Mouse (Mus musculus) midbrain, postnatal 0 days (tissue): ENCODE data around the gene Slc19a1. TPM values are rescaled to one million over a fixed set of nuclear protein-coding genes. Genes with fewer than 3 reads are reported as not detected.

Source experiments
- ATAC-seq: fragments of 200-750 bp; cut with Nextera tagmentation; 2 replicates; pipeline ENCODE4 v1.8.0; 2017; ENCODE audit warnings: moderate number of reproducible peaks, mild to moderate bottlenecking, moderate TSS enrichment, moderate library complexity; ENCODE audit not compliant: low FRiP score
- DNase-seq: peaks from one replicate; pipeline ENCODE4 v3.0.0-alpha.2; 2015; ENCODE audit warnings: low spot score
- H3K27ac ChIP-seq: fragments of 300-500 bp; sonication (generic); 2 replicates; pipeline ENCODE4 v1.5.1; 2014; ENCODE audit warnings: low read depth, mild to moderate bottlenecking, low read length, mixed read lengths
- H3K27me3 ChIP-seq: fragments of 300-500 bp; sonication (generic); 2 replicates; pipeline ENCODE4 v1.6.1; 2014; ENCODE audit warnings: low read length, control low read depth, mixed read lengths; ENCODE audit not compliant: insufficient read depth
- H3K36me3 ChIP-seq: fragments of 300-500 bp; sonication (generic); 2 replicates; pipeline ENCODE4 v1.6.1; 2014; ENCODE audit warnings: low read length, control low read depth, mixed read lengths; ENCODE audit not compliant: insufficient read depth
- H3K4me1 ChIP-seq: fragments of 300-500 bp; sonication (generic); 2 replicates; pipeline ENCODE4 v1.6.1; 2014; ENCODE audit warnings: mild to moderate bottlenecking, control low read depth, antibody characterized with exemption, low read length, mixed read lengths; ENCODE audit not compliant: insufficient read depth
- H3K4me2 ChIP-seq: fragments of 300-500 bp; sonication (generic); 2 replicates; pipeline ENCODE4 v1.6.1; 2014; ENCODE audit warnings: low read depth, mild to moderate bottlenecking, low read length, mixed read lengths; ENCODE audit not compliant: poor library complexity, severe bottlenecking
- H3K4me3 ChIP-seq: fragments of 300-500 bp; sonication (generic); 2 replicates; pipeline ENCODE4 v1.5.1; 2014; ENCODE audit warnings: low read depth, mild to moderate bottlenecking, low read length, moderate library complexity
- H3K9ac ChIP-seq: fragments of 300-500 bp; sonication (generic); replicated peaks from 2 replicates; pipeline ENCODE4 v1.6.1; 2014; ENCODE audit warnings: mild to moderate bottlenecking, low read length, moderate library complexity, mixed read lengths; ENCODE audit not compliant: poor library complexity, severe bottlenecking
- H3K9me3 ChIP-seq: fragments of 300-500 bp; sonication (generic); 2 replicates; pipeline ENCODE4 v1.6.1; 2016; ENCODE audit warnings: low read length, control low read depth
- CTCF ChIP-seq: IDR thresholded peaks from 2 replicates; pipeline ENCODE4 v1.5.1; 2016; ENCODE audit warnings: antibody characterized with exemption, mild to moderate bottlenecking
- WGBS: fragments of 180-500 bp; shearing (Covaris S2); extraction: QIAGEN DNeasy Blood & Tissue Kit; methylation state at CpG from one replicate; pipeline ENCODE4 v1.1.7; 2014; 5-methylcytosine and 5-hydroxymethylcytosine counted together
- polyA plus RNA-seq: library from polyadenylated mRNA; unstranded; fragments of >200 nt; fragmentation: Nextera tagmentation; extraction: Ambion mirVana; gene quantifications from 2 replicates; pipeline ENCODE4 v1.2.1, GENCODE M21; 2015
- total RNA-seq: library from RNA; depleted of rRNA; stranded (reverse); fragments of >200 nt; gene quantifications from 2 replicates; pipeline ENCODE4 v1.2.3, GENCODE M21; 2014

The Slc19a1 gene
- total and polyA plus RNA-seq, 2 experiments from 2014 or later = 38.1 to 44.1 TPM

DNA sequence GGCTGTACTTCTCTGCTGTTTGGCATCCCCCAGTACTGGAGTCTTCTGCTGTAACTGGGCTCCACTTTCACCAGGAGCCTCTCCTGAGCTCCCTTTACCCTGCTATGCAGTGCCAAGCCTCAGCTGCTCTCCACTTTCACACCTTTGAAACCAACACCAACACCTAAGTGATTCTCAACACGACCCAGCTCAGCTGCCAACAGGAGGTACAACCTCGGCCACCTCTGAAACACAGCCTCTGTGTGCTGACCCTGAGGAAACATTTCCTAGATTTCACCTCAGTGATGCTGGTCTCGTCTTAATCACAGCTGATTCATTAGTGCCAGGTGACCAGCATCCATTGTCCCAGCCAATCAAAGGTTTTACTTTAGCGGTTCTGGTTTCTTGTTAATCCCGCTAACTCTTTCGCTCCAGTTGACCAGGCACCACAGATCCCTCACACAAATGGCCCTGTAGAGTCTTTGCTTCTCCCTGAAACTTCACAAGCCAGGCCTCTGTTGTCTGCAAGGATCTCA lies 3.2 kb upstream of the Slc19a1 start:
- Histone ChIP-seq H3K4me3 (no peak overlapping the region), H3K27me3 (no peaks in the 10 kb centered on the region), H3K36me3 (no peaks in the 10 kb centered on the region), H3K4me2 (no peak overlapping the region), H3K9me3 (no peaks in the 10 kb centered on the region), H3K9ac (no peak overlapping the region), H3K27ac (no peak overlapping the region), H3K4me1 (no peaks in the 10 kb centered on the region)
- no peak for DNase-seq
- no peak for ATAC-seq
- WGBS = 78% methylated on average over 6 of the region's 6 CpGs
- no peak for TF ChIP-seq CTCF

DNA sequence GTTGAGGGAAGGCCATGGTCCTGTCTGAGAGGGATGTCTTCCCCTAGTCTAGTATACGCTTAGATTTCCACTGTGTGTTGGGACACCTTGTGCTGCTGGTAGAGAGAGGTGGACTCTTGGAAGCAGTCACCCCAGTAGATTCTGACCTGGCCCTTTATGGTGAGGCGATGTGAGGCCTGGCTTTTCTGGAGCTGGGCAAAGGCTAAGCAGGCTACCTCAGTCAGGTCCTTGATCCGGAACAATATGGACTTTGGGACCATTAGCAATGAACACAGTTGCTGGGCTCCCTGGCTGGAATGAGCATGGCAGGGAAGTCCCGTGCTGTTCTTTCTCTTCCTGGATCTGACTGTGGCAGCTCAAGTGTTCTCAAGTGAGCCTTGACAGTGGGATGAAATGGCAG lies 2.3 kb upstream of the Slc19a1 start:
- no peak overlapping the region for H3K4me3 ChIP-seq
- H3K4me2 ChIP-seq = no peak overlapping the region
- no peak overlapping the region for H3K27ac ChIP-seq
- ATAC-seq (no peak), DNase-seq (no peak)
- TF ChIP-seq CTCF = no peak
- no peaks in the 10 kb centered on the region for H3K9me3 ChIP-seq
- no peak overlapping the region for H3K9ac ChIP-seq
- no peaks in the 10 kb centered on the region for H3K36me3 ChIP-seq
- H3K4me1 ChIP-seq = peaks cover 7% of the 10 kb centered on the region; the same call in 1 of the 2 replicates
- no peaks in the 10 kb centered on the region for H3K27me3 ChIP-seq
- WGBS = 94% methylated on average over 4 of the region's 4 CpGs

DNA sequence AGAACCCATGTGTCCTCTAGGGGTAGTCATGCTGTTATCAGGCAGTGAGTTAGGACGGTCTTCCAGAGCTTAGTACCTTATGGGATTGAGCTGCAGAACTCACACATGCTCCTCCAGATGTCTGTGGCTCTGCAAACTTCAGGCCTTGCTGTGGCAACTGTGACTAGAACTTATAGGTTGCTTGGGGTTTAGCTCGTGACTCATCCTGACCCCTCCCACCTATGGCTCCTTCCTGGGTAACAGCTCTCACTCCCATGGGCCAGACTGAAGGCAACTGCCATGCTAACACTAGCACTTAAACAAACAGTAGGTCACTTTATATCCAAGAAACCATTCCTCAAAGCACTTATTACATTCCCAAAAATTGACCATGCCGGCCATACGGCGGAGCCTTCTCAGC lies 1.4 kb upstream of the Slc19a1 start:
- H3K4me1 ChIP-seq = peaks cover 13% of the 10 kb centered on the region; the same call in 1 of the 2 replicates
- H3K27me3 ChIP-seq = no peaks in the 10 kb centered on the region
- no peaks in the 10 kb centered on the region for H3K9me3 ChIP-seq
- DNase-seq (no peak), ATAC-seq (no peak)
- H3K9ac ChIP-seq = no peak overlapping the region
- no peak; the same call in 1 of the 2 replicates for TF ChIP-seq CTCF
- no peak overlapping the region for H3K4me3 ChIP-seq
- WGBS = 87% methylated on average over 5 of the region's 5 CpGs
- no peak overlapping the region for H3K27ac ChIP-seq
- no peaks in the 10 kb centered on the region for H3K36me3 ChIP-seq
- no peak overlapping the region for H3K4me2 ChIP-seq

DNA sequence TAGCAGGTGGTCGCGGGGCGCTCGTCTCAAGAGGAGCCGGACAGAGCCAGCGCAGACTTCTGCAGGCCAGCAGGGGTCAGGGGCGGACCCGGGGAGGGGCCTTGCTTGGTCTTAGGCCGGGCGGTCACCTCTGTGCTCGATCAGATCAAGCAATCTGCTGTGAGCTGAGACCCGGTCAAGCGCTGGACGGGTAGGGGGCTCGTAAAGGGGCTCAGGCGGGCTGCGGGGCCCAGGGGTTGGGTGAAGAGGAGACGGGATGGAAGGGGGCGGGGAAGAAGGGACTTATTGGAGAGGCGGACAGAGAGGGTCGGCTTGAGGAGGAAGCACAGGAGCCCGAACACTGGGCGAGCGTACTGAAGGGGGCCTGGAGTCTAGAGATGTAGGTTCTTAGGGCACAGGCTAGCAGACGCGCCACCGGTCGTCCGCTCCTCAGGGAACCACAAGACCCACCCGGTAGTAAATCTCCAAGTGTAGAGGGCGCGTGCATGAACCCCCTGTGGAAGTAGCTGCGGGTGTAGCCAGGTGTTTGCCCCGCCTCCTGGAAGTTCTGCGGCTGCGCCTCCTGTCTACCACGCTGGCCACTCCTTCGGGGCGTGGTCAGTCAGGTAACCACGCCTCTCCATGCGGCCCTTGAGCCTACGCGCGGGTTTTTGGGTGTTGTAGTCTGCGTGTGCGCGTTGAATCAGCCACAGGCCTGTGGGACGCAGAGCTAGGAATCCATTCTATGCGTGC lies 716 bp downstream of the Slc19a1 start:
- peak; percentile 64 for TF ChIP-seq CTCF
- peak overlapping the region; percentile 60 for H3K4me3 ChIP-seq
- H3K4me1 ChIP-seq = peaks cover 13% of the 10 kb centered on the region; the same call in 1 of the 2 replicates
- ATAC-seq (peak; percentile 93), DNase-seq (peak; percentile 98)
- H3K27me3 ChIP-seq = no peaks in the 10 kb centered on the region
- H3K9ac ChIP-seq = peak overlapping the region; percentile 77
- H3K9me3 ChIP-seq = no peaks in the 10 kb centered on the region
- H3K27ac ChIP-seq = peak overlapping the region; percentile 75
- no peaks in the 10 kb centered on the region for H3K36me3 ChIP-seq
- under 1% methylated on average over 49 of the region's 49 CpGs for WGBS
- peak overlapping the region; percentile 78 for H3K4me2 ChIP-seq

DNA sequence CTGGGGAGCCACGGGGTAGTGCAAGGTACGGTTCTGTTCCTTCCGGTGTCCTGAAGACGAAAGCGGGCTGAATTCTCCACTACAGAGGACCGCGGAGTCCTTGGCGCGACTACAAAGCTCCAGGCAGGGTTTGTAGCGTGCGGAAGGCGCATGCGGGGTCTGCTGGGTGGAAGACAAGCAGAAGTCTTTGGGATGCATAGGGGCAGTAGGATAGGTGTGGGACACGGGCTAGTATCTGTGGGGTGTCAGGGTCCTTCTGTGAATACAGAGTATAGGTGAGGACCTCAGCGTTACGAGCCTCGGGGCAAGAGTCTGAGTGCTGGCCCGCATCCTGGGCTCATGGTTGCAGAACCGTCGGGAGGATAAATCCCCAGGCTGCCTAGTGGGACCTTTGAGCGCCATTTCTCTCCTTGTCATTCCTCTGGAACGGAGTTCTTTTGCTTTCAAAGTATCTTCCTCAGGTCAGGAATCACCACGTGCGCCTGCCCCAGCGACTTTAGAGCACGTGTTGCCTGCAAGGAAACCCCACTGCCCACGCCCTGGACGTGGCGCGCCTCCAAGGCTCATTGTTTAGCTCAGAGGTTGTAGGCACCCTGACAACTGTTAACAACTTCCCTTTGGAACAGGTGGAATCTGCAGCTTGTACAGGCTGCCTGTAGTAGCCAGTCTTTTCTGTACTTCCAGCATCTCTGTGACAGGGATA lies 1.4 kb downstream of the Slc19a1 start:
- H3K4me1 ChIP-seq = peaks cover 13% of the 10 kb centered on the region; the same call in 1 of the 2 replicates
- peak overlapping the region; percentile 60 for H3K4me3 ChIP-seq
- ATAC-seq = peak; percentile 60
- TF ChIP-seq CTCF = no peak
- no peaks in the 10 kb centered on the region for H3K27me3 ChIP-seq
- H3K4me2 ChIP-seq = peak overlapping the region; percentile 78
- peaks cover 2% of the 10 kb centered on the region; the same call in 1 of the 2 replicates for H3K36me3 ChIP-seq
- 0% methylated on average over 30 of the region's 30 CpGs for WGBS
- H3K9ac ChIP-seq = peak overlapping the region; percentile 77
- DNase-seq = peak; percentile 42
- no peaks in the 10 kb centered on the region for H3K9me3 ChIP-seq
- H3K27ac ChIP-seq = peak overlapping the region; percentile 74

DNA sequence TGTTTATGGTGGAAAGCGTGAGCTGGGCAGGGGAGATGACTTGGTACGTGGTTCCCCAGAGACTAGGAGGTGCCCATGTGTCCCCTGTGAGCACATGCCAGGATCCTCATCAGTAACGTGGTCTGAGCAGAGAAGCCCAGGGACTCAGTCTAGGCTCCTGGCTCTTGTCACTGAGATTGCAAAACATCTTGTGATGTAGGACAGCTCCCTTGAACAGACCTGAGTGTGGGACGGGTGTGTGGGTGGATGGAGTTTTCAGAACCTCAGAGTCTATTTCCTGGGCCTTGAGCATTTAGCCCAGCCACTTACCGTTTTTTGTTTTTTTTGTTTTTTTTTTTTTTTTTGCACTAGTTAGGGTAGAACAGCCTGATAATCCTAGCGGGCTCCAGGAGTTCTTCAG lies 3.4 kb downstream of the Slc19a1 start:
- TF ChIP-seq CTCF = no peak
- no peak overlapping the region for H3K4me3 ChIP-seq
- no peaks in the 10 kb centered on the region for H3K27me3 ChIP-seq
- no peak overlapping the region for H3K4me2 ChIP-seq
- H3K27ac ChIP-seq = no peak overlapping the region
- H3K4me1 ChIP-seq = peaks cover 13% of the 10 kb centered on the region; the same call in 1 of the 2 replicates
- no peaks in the 10 kb centered on the region for H3K9me3 ChIP-seq
- H3K9ac ChIP-seq = no peak overlapping the region
- 88% methylated on average over 6 of the region's 6 CpGs for WGBS
- ATAC-seq = no peak
- DNase-seq = no peak
- H3K36me3 ChIP-seq = peaks cover 13% of the 10 kb centered on the region
